Mouse (Mus musculus) neural tube, embryonic 12.5 days (tissue): ENCODE measurements around the gene Dnajc3. TPM values are rescaled to one million over a fixed set of nuclear protein-coding genes. Genes with fewer than 3 reads are reported as not detected.

Experiments
- ATAC-seq: fragments of 200-750 bp; cut with Nextera tagmentation; 2 replicates; pipeline ENCODE4 v1.8.0; 2017; ENCODE audit warnings: low read depth, mild to moderate bottlenecking, moderate TSS enrichment, moderate library complexity; ENCODE audit not compliant: low FRiP score
- H3K27ac ChIP-seq: fragments of 300-500 bp; sonication (generic); 2 replicates; pipeline ENCODE4 v1.5.1; 2016
- H3K27me3 ChIP-seq: fragments of 300-500 bp; sonication (generic); replicated peaks from 2 replicates; pipeline ENCODE4 v1.6.1; 2016; ENCODE audit warnings: mild to moderate bottlenecking
- H3K36me3 ChIP-seq: fragments of 300-500 bp; sonication (generic); 2 replicates; pipeline ENCODE4 v1.6.1; 2016; ENCODE audit warnings: mild to moderate bottlenecking
- H3K4me1 ChIP-seq: fragments of 300-500 bp; sonication (generic); 2 replicates; pipeline ENCODE4 v1.6.1; 2016
- H3K4me2 ChIP-seq: fragments of 300-500 bp; sonication (generic); replicated peaks from 2 replicates; pipeline ENCODE4 v1.6.1; 2016; ENCODE audit warnings: mild to moderate bottlenecking
- H3K4me3 ChIP-seq: fragments of 300-500 bp; sonication (generic); 2 replicates; pipeline ENCODE4 v1.5.1; 2016
- H3K9ac ChIP-seq: fragments of 300-500 bp; sonication (generic); 2 replicates; pipeline ENCODE4 v1.6.1; 2016; ENCODE audit warnings: mild to moderate bottlenecking
- H3K9me3 ChIP-seq: fragments of 300-500 bp; sonication (generic); 2 replicates; pipeline ENCODE4 v1.6.1; 2016; ENCODE audit warnings: mild to moderate bottlenecking
- WGBS: fragments of 180-500 bp; shearing (Covaris S2); methylation state at CpG from one replicate; pipeline ENCODE4 v1.1.7; 2016; 5-methylcytosine and 5-hydroxymethylcytosine counted together
- polyA plus RNA-seq: library from polyadenylated mRNA; unstranded; fragments of >200 nt; fragmentation: Nextera tagmentation; extraction: Ambion mirVana; gene quantifications from 2 replicates; pipeline ENCODE4 v1.2.1, GENCODE M21; 2016

The Dnajc3 gene
- polyA plus RNA-seq, 1 experiment from 2014 or later: 25.6 TPM

DNA sequence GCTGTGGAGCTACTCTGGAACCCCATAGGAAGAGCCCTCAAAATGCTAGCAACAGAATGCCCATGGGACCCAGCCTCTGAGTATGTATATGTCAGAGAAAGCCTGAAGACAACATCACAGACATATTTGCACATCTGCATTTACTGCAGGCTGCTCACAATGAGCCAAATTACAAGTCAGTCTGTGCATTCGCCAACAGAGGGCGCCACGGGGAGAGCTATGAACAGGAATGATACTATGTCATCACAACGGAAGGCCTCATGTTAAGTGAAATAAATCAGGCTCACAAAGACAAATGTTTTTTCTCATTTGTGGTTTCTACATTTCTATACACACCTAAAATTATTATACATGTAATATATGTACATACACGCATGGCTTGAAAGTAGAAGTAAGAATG is 88.1 kb downstream of the Dnajc3 start:
- 69% methylated on average over 5 of the region's 5 CpGs for WGBS
- H3K9ac ChIP-seq: no peak overlapping the region
- H3K36me3 ChIP-seq: peaks cover 8% of the 10 kb centered on the region
- no peaks in the 10 kb centered on the region for H3K4me1 ChIP-seq
- no peak overlapping the region for H3K27ac ChIP-seq
- H3K4me2 ChIP-seq: no peak overlapping the region
- H3K9me3 ChIP-seq: no peaks in the 10 kb centered on the region
- ATAC-seq: no peak
- H3K4me3 ChIP-seq: no peak overlapping the region
- no peaks in the 10 kb centered on the region for H3K27me3 ChIP-seq

DNA sequence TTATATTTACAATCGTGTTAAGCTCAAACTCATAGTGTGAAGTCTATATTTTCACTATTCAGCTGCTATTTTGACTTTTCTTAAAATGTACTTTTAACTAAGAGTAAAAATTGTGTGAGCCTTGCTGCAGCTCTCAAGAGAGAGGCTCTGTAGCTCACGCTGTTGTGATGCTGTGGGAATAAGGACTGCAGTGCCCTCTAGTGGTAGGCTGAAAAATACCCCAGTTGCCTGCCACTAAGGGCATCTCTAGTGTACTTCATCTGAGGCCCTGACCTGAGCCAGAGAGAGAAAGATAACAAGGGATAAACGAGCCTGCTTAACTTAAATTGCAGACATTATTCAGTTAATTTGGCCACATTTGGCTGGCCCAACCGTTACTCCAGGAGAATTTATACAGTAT is 89.4 kb downstream of the Dnajc3 start:
- no peaks in the 10 kb centered on the region for H3K4me1 ChIP-seq
- no peak overlapping the region for H3K27ac ChIP-seq
- H3K36me3 ChIP-seq: peaks cover 19% of the 10 kb centered on the region
- no peak overlapping the region for H3K4me2 ChIP-seq
- no peaks in the 10 kb centered on the region for H3K27me3 ChIP-seq
- WGBS: 47% methylated on average over 4 of the region's 4 CpGs
- 0 out of 2 replicates have a peak, but pooled peaks have one; percentile 72 for ATAC-seq
- no peaks in the 10 kb centered on the region for H3K9me3 ChIP-seq
- no peak overlapping the region for H3K4me3 ChIP-seq
- no peak overlapping the region for H3K9ac ChIP-seq

DNA sequence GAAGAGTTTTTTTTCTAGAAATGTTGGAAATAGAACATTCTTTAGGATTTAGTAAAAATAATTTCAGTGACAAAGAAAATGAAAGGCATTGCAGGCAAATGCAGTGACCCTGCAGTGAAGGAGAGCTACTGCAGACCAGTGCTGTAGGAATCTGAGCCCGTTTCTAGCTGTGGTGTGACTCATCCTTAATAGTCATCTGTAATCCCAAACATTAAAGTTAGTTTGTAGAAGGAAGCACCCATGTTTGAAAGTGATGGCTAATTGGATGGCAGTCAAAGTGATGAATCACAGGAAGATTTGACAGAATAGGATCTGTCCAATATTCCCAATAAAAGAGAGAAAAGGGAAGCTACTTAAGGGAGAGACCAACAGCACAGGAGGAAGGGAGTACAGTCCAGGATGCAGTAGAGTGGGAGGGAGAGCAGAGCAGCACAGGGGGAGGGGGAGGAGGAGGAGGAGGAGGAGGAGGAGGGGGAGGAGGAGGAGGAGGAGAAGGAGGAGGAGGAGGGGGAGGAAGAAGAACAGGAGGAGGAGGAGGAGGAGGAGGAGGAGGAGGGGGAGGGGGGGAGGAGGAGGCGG is 90.0 kb downstream of the Dnajc3 start:
- Histone ChIP-seq H3K27ac (no peak overlapping the region), H3K36me3 (peaks cover 19% of the 10 kb centered on the region), H3K4me2 (no peak overlapping the region), H3K4me3 (no peak overlapping the region), H3K9ac (no peak overlapping the region), H3K4me1 (no peaks in the 10 kb centered on the region), H3K9me3 (no peaks in the 10 kb centered on the region), H3K27me3 (no peaks in the 10 kb centered on the region)
- ATAC-seq: no peak
- 77% methylated on average over 2 of the region's 2 CpGs for WGBS

Other genes with a start within 250 kb of the Dnajc3 start
- 2.3 and 2.9 TPM in 2 replicates for gene Abcc4, start 231.8 kb upstream of the Dnajc3 start, polyA plus RNA-seq
- 0.66 and 0.84 TPM in 2 replicates for gene Cldn10, start 150.1 kb upstream of the Dnajc3 start, polyA plus RNA-seq
- gene Dzip1, start 12.5 kb upstream of the Dnajc3 start, polyA plus RNA-seq: 40.0 and 49.7 TPM in 2 replicates
- 19.4 and 20.1 TPM in 2 replicates for gene Uggt2, start 161.5 kb downstream of the Dnajc3 start, polyA plus RNA-seq
- gene Hs6st3, start 200.4 kb downstream of the Dnajc3 start, polyA plus RNA-seq: 0.72 and 0.83 TPM in 2 replicates